Mouse (Mus musculus) myocyte (in vitro differentiated cells): ENCODE data around the gene Armc10.
"Not testable (repeated sequence)": the region's sequence is repeated elsewhere in the genome, so short reads cannot be mapped to it uniquely, and the experiment has no call there.

Experiments
- MAX ChIP-seq: IDR thresholded peaks from one replicate; pipeline ENCODE4 v1.6.1; 2011; ENCODE audit warnings: low read depth, mild to moderate bottlenecking, control low read depth
- POLR2A ChIP-seq: IDR thresholded peaks from one replicate; pipeline ENCODE4 v1.6.1; 2011; ENCODE audit warnings: low read depth, mild to moderate bottlenecking, control low read depth, moderate library complexity; ENCODE audit not compliant: insufficient read length
- POLR2AphosphoS2 ChIP-seq: IDR thresholded peaks from one replicate; pipeline ENCODE4 v1.6.1; 2011; ENCODE audit warnings: low read depth, control low read depth; ENCODE audit not compliant: insufficient read length
- USF1 ChIP-seq: IDR thresholded peaks from one replicate; pipeline ENCODE4 v1.6.1; 2011; ENCODE audit warnings: low read depth, mild to moderate bottlenecking, control low read depth, moderate library complexity

DNA sequence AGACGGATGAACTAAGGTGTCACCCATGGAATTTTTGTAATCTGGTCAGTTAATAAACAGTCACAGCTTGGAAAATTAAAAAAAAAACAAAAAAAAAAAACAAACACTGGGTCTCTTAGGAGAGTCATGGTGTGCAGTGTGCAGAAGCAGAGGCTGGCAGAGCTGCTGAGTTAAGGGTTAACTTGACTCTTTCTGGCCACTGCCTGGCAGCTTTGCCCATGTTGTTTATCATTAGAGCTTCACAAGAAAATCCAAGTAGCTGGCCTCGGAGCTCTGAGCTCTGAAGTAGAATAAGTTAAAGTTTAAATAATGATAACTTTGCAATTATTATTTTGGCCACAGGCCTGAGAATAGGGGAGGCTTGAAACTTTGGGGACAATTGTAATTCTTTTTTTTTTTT is 46.1 kb upstream of the Armc10 start:
- TF ChIP-seq POLR2AphosphoS2, POLR2A, USF1, MAX: not testable (repeated sequence)
